Mouse (Mus musculus): Measurements from ENCODE around the gene Kcng3. TPM values are rescaled to one million over a fixed set of nuclear protein-coding genes. Genes with fewer than 3 reads are reported as not detected.

Gene Kcng3
- polyA plus RNA-seq, 1 experiment from 2014 or later = not detected

DNA sequence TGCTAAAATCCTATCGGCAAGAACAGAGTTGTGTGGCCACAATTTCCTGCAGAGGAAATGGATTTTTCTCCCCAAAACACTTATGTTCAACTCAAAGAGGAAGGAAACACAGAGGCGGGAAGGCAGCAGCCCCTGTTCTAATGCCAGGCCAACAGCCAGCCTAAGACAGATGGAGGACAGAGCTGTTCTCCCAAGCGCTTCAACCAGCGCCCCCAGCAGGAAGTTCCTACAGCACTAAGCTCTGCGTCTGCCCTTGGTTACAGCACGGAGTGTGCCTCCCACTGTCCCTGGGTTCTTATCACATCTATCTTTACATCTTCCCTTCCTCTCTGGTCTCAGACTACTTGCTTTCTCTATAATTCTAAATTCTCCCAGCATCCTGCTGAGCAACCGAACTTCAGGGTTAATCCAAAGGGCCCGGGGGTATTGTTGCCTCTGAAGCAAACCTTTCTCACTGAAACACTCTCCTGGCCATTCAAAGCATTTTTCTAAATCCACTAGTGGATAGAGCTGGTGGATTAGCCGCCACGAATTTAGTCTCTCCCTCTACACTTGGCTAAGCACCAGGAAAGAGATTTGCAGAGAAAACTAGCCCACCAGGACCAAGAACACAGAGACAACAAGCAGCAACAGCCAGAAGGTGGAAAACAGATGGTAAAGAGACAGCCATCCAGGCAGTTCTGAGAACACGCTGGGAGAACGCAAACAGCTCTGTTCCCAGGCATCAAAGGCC is 83.0 kb downstream of the Kcng3 start:
- Histone ChIP-seq H3K4me3 (ENCODE audit: inconsistent target) (no peak overlapping the region), H3K27ac (no peak overlapping the region), H3K79me2 (ENCODE audit: inconsistent target) (no peaks in the 10 kb centered on the region), H3K36me3 (ENCODE audit: inconsistent target) (no peaks in the 10 kb centered on the region)
- WGBS (ENCODE audit: missing documents) = 27% methylated on average over 12 of the region's 12 CpGs

DNA sequence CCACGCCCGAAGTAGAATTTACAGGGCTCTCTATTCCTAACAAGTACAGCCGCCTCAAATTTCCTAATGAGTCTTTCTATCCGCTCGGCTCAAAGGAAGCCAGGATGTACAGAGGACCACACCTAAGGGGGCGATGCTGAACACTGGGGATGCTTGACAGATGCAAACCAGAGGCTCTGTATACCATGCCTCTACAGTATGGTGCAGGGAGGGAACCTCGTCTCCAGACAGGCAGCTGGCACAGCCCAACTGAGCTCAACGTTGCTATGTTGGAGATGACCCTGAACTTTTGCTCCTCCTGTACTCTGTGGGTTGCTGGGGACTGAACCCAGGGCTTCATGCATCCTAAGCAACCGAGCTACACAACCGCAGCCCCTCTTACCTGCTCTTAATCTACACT is 84.5 kb downstream of the Kcng3 start:
- no peak overlapping the region for H3K27ac ChIP-seq
- H3K36me3 ChIP-seq (ENCODE audit: inconsistent target) = no peaks in the 10 kb centered on the region
- no peak overlapping the region for H3K4me3 ChIP-seq (ENCODE audit: inconsistent target)
- H3K79me2 ChIP-seq (ENCODE audit: inconsistent target) = no peaks in the 10 kb centered on the region
- 95% methylated on average over 10 of the region's 10 CpGs for WGBS (ENCODE audit: missing documents)

DNA sequence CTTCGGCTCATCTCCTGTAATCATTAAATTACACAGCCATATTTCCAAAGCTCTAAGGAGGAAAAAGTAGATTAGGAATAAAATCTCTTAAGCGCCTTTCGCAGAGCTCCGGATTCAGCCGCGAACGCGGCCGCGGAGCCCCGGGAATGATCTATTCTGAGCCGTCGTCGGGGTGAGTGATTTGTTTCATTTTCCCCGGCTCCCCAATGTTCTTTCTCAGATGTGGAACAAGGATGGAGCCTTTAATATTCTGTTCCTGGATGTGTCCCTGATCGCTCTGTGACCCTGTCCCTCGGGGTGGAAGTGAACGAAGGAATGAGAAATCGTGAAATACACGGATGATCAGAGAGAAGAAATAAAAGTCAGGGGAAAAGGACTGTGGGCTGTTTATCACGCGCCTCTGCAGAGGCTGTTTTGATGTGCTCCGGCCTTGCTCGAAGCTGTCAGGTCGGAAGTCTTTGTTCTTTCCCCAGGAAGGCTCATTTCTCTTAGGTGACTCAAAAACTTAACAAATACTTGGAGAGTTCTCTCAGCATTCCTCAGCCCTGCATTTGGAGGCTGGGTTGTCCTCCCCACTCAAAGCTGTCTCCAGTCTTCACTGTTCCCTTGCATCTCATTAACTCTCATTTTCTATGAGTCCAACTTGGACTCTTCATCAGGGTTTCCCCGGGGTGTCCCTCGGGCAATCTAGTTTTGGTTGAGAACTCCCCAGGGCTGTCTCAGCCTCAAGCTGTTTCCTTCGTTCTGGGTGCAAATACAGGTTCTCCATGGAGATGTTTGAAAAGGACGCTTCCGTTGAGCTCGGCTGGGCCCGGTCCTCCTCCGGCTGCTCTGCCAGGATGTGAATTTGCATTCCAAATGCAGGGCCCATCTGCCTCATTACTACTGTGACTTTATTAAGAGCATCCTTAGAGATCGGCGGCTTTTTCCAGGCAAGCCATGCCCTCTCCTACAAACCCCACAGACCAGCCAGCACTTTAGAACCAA is 85.6 kb downstream of the Kcng3 start:
- H3K4me3 ChIP-seq (ENCODE audit: inconsistent target) = no peak overlapping the region
- H3K36me3 ChIP-seq (ENCODE audit: inconsistent target) = no peaks in the 10 kb centered on the region
- H3K27ac ChIP-seq = no peak overlapping the region
- WGBS (ENCODE audit: missing documents) = 51% methylated on average over 35 of the region's 35 CpGs
- no peaks in the 10 kb centered on the region for H3K79me2 ChIP-seq (ENCODE audit: inconsistent target)

DNA sequence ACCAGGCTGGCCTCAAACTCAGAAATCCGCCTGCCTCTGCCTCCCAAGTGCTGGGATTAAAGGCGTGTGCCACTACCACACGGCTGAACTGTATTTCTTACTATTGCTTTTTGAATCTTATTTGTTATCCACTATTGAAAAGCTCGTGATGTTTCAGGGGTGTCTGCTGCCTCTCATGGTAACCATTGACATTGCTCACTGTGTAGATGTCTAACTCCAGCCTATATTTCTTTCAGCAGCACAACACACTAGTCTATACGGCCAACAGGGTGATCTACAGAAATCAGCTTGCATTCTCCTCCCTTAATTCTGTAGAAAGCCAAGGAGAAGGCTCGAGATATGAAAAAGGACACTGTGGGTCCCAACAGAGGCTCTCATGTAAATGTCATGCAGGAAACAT is 86.4 kb downstream of the Kcng3 start:
- no peaks in the 10 kb centered on the region for H3K79me2 ChIP-seq (ENCODE audit: inconsistent target)
- H3K4me3 ChIP-seq (ENCODE audit: inconsistent target) = no peak overlapping the region
- WGBS (ENCODE audit: missing documents) = 92% methylated on average over 6 of the region's 6 CpGs
- H3K27ac ChIP-seq = no peak overlapping the region
- no peaks in the 10 kb centered on the region for H3K36me3 ChIP-seq (ENCODE audit: inconsistent target)

DNA sequence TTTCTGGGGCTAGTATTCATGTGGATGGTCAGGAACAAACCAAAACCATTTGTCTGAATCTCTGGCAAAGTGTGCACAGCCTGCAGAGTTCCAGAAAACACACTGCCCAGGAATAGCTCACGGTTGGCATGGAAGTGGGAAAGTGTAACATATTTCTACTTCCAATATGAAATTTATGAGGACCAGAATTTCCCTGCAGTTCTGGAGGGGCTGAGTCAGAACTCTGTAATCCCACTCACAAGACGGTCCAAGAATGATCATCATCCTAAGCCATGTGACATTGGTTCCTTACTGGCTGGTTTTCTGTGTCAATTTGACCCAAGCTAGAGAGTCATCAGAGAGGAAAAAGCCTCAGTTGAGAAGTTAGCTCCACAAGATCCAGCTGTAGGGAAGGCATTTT is 89.3 kb downstream of the Kcng3 start:
- Histone ChIP-seq H3K4me3 (ENCODE audit: inconsistent target) (no peak overlapping the region), H3K36me3 (ENCODE audit: inconsistent target) (no peaks in the 10 kb centered on the region)
- WGBS (ENCODE audit: missing documents) = 98% methylated on average over 2 of the region's 2 CpGs

DNA sequence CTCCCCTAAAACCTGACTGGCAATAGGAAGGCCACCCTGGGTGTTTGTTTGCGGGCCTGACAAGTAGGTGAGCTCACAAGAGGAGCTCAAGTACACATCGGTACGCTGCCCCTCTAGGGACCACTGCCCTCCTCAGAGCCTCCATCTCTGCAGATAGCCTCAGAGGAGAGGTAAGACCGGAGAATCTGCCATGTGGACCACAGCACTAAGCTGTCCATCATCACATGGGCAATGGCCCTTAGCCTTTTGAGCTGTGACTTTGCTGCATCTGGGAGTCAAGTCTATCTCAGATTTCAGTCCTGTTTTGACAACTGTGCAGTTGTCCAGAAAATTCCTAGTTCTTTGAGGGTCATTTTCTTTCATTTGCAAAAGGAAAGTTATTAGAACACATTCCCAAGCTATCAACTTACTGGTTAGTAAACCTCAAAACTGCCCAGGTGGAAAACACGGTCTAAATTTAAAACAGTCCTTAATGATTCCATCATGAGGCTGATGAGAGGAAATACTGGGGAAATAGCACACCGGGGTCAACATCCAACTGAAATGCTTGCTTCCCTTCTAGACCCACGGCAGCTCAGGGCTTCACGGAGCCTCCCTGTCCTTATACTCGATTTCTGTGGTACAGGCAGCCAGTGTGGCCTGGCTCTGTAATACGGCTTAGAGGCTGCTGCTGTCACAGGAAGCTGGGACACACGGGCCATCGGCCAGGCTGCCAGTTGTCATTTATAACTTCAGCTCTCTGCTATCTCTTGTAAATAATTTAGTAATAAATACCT is 92.2 kb downstream of the Kcng3 start:
- Histone ChIP-seq H3K27ac (no peak overlapping the region), H3K4me3 (ENCODE audit: inconsistent target) (no peak overlapping the region), H3K79me2 (ENCODE audit: inconsistent target) (no peaks in the 10 kb centered on the region), H3K36me3 (ENCODE audit: inconsistent target) (no peaks in the 10 kb centered on the region)
- WGBS (ENCODE audit: missing documents) = 51% methylated on average over 12 of the region's 12 CpGs

More for the DNA sequence above, 89.3 kb downstream of the Kcng3 start:
- Histone ChIP-seq H3K79me2 (ENCODE audit: inconsistent target) (no peaks in the 10 kb centered on the region), H3K27ac (no peak overlapping the region)

DNA sequence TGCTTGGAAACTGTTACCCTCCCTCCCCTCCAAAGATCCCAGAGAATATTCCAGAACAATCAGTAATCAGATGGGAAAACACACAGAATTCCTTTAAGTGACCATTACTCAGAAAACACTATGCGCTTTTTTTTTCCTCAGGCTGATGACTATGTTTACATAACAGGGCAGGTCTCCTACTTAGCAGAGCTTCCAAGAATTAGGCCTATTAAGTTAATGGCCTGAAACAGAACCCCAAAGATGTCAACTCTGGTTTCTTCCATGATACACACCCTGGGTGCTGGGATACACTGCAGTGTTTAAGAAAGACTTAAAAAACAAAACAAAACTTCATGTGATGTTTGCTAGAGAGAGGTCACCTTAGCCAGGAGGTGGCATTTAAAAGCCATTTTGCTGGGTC is 93.0 kb downstream of the Kcng3 start:
- no peaks in the 10 kb centered on the region for H3K36me3 ChIP-seq (ENCODE audit: inconsistent target)
- no peaks in the 10 kb centered on the region for H3K79me2 ChIP-seq (ENCODE audit: inconsistent target)
- H3K27ac ChIP-seq = no peak overlapping the region
- 100% methylated on average over 1 of the region's 1 CpGs for WGBS (ENCODE audit: missing documents)
- no peak overlapping the region for H3K4me3 ChIP-seq (ENCODE audit: inconsistent target)

DNA sequence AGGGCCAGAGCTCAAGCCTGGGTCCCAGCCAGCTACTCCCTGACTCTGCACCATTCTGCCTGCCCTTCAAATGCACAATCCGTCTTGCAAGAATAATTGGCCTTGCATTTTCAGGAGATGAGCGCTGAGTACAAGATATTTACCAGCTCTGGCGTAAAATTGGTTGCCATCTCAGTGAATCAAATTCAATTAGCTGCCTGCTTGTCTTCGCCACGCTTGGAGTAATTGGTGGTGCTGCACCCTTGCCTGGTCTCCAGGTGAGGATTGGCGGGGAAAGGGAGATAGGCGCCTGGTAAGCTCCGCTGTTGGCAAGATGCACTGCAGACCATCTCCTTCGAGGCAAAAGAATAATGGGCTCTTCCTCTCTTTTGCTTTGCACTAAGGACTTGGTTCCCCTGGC is 93.6 kb downstream of the Kcng3 start:
- Histone ChIP-seq H3K4me3 (ENCODE audit: inconsistent target) (no peak overlapping the region), H3K79me2 (ENCODE audit: inconsistent target) (no peaks in the 10 kb centered on the region), H3K36me3 (ENCODE audit: inconsistent target) (no peaks in the 10 kb centered on the region), H3K27ac (no peak overlapping the region)
- 91% methylated on average over 9 of the region's 9 CpGs for WGBS (ENCODE audit: missing documents)

Other genes starting within 250 kb of the Kcng3 start
- gene Cox7a2l, start 114.6 kb downstream of the Kcng3 start, polyA plus RNA-seq (2018) = 189 to 404 TPM (median 238 TPM) in 3 replicates
- gene Mta3, start 74.3 kb upstream of the Kcng3 start, polyA plus RNA-seq (2018) = 35.9 to 71.7 TPM (median 43.5 TPM) in 3 replicates
- 0.53 to 0.67 TPM (median 0.56 TPM) in 3 replicates for gene Haao, start 216.1 kb upstream of the Kcng3 start, polyA plus RNA-seq (2018)

Data from macrophage (primary cell).